Mouse (Mus musculus) CH12.LX (cell line): ENCODE measurements at regions not wholly inside any gene's neighbourhood (a gene's known extent, or its start where the extent isn't known, plus 50 kb on each side); places are given as distances from the start of the nearest gene placed in this dataset.

Source experiments
- DNase-seq: peaks from one replicate; pipeline ENCODE4 v3.0.0-alpha.2; 2013; ENCODE audit errors: extremely low read depth
- H3K27ac ChIP-seq: 2 replicates; pipeline ENCODE4 v1.5.1; 2012; ENCODE audit warnings: low read depth, mild to moderate bottlenecking, control low read depth, moderate library complexity; ENCODE audit not compliant: insufficient read depth
- H3K27me3 ChIP-seq: replicated peaks from 2 replicates; pipeline ENCODE3; 2012; ENCODE audit warnings: inconsistent platforms
- H3K36me3 ChIP-seq, 2 experiments: replicated peaks in 1 of 2; 2 replicates each; pipeline versions ENCODE3 to v1.6.1; 2012; ENCODE audit warnings: inconsistent platforms in 1 of 2, low read length in 1 of 2, mild to moderate bottlenecking in 1 of 2, mixed read lengths in 1 of 2, moderate library complexity in 1 of 2; ENCODE audit not compliant: control insufficient read depth in 1 of 2, insufficient read depth in 1 of 2
- H3K4me1 ChIP-seq, 2 experiments: 2 replicates each; pipeline ENCODE4 v1.6.1; 2012; ENCODE audit warnings: inconsistent platforms in 1 of 2, moderate library complexity in 1 of 2; ENCODE audit not compliant: insufficient read depth in 2 of 2, control insufficient read depth in 1 of 2
- H3K4me2 ChIP-seq: 2 replicates; pipeline ENCODE4 v1.6.1; 2012; ENCODE audit warnings: low read depth, mild to moderate bottlenecking, control low read depth; ENCODE audit not compliant: poor library complexity, insufficient read depth, severe bottlenecking
- H3K4me3 ChIP-seq, 3 experiments: fragments of 150-350 bp in 1 of 3; sonication (generic) in 1 of 3; replicated peaks in 1 of 3; 2 replicates each; pipeline versions ENCODE3 to v1.5.1; 2011 to 2012; ENCODE audit warnings: low read depth in 2 of 3, low read length in 2 of 3, mild to moderate bottlenecking in 2 of 3, moderate library complexity in 2 of 3, control low read depth in 1 of 3, improper control_type of control experiment in 1 of 3, inconsistent platforms in 1 of 3, mixed read lengths in 1 of 3; ENCODE audit not compliant: poor library complexity in 1 of 3
- H3K79me2 ChIP-seq: replicated peaks from 2 replicates; pipeline ENCODE4 v1.6.1; 2012; ENCODE audit warnings: mild to moderate bottlenecking, moderate library complexity; ENCODE audit not compliant: control insufficient read depth, poor library complexity, insufficient read depth, severe bottlenecking; ENCODE audit errors: extremely low read depth
- H3K9ac ChIP-seq: 2 replicates; pipeline ENCODE4 v1.6.1; 2012; ENCODE audit warnings: low read depth, mild to moderate bottlenecking, control low read depth, moderate library complexity; ENCODE audit not compliant: insufficient read depth
- H3K9me3 ChIP-seq: replicated peaks from 2 replicates; pipeline ENCODE3; 2012; ENCODE audit warnings: low read length, inconsistent platforms, mixed read lengths
- E2F4 ChIP-seq: IDR thresholded peaks from 2 replicates; pipeline ENCODE4 v1.6.1; 2011; ENCODE audit warnings: low read depth, low read length, improper control_type of control experiment; ENCODE audit not compliant: insufficient replicate concordance
- ELF1 ChIP-seq: IDR thresholded peaks from 2 replicates; pipeline ENCODE4 v1.6.1; 2014; ENCODE audit warnings: low read depth, mild to moderate bottlenecking, inconsistent platforms, low read length, improper control_type of control experiment
- ETS1 ChIP-seq: conservative IDR thresholded peaks from 2 replicates; pipeline ENCODE4 v1.6.1; 2012; ENCODE audit warnings: low read depth, mild to moderate bottlenecking, inconsistent platforms, low read length, improper control_type of control experiment, moderate library complexity
- GABPA ChIP-seq: IDR thresholded peaks from 2 replicates; pipeline ENCODE4 v1.6.1; 2012; ENCODE audit warnings: low read depth, low read length, improper control_type of control experiment, inconsistent platforms; ENCODE audit not compliant: insufficient replicate concordance
- JUND ChIP-seq: conservative IDR thresholded peaks from 2 replicates; pipeline ENCODE4 v1.6.1; 2011; ENCODE audit warnings: low read depth, low read length, improper control_type of control experiment
- KAT2A ChIP-seq: IDR thresholded peaks from 2 replicates; pipeline ENCODE4 v1.6.1; 2012; ENCODE audit warnings: low read length, improper control_type of control experiment, inconsistent platforms; ENCODE audit not compliant: insufficient replicate concordance
- MAFK ChIP-seq: IDR thresholded peaks from 2 replicates; pipeline ENCODE4 v1.6.1; 2011; ENCODE audit warnings: low read length, improper control_type of control experiment; ENCODE audit not compliant: insufficient replicate concordance
- MAX ChIP-seq: IDR thresholded peaks from 2 replicates; pipeline ENCODE4 v1.6.1; 2011; ENCODE audit warnings: low read length, improper control_type of control experiment
- MAZ ChIP-seq: IDR thresholded peaks from 2 replicates; pipeline ENCODE4 v1.6.1; 2012; ENCODE audit warnings: low read depth, mild to moderate bottlenecking, inconsistent platforms, low read length, improper control_type of control experiment, moderate library complexity
- MYC ChIP-seq: IDR thresholded peaks from 2 replicates; pipeline ENCODE4 v1.6.1; 2011; ENCODE audit warnings: low read depth, mild to moderate bottlenecking, improper control_type of control experiment, low read length
- NELFE ChIP-seq: IDR thresholded peaks from 2 replicates; pipeline ENCODE4 v1.6.1; 2011; ENCODE audit warnings: low read depth, low read length, improper control_type of control experiment
- NRF1 ChIP-seq: IDR thresholded peaks from 2 replicates; pipeline ENCODE4 v1.6.1; 2014; ENCODE audit warnings: low read depth, mild to moderate bottlenecking, inconsistent platforms, low read length, improper control_type of control experiment, moderate library complexity
- RCOR1 ChIP-seq: conservative IDR thresholded peaks from 2 replicates; pipeline ENCODE4 v1.6.1; 2012; ENCODE audit warnings: low read depth, mild to moderate bottlenecking, inconsistent platforms, low read length, improper control_type of control experiment
- SMC3 ChIP-seq: IDR thresholded peaks from 2 replicates; pipeline ENCODE4 v1.6.1; 2011; ENCODE audit warnings: low read depth, low read length, improper control_type of control experiment
- TBP ChIP-seq: conservative IDR thresholded peaks from 2 replicates; pipeline ENCODE4 v1.6.1; 2011; ENCODE audit warnings: low read depth, low read length, improper control_type of control experiment
- USF1 ChIP-seq: IDR thresholded peaks from 2 replicates; pipeline ENCODE4 v1.6.1; 2014; ENCODE audit warnings: low read depth, mild to moderate bottlenecking, inconsistent platforms, low read length, improper control_type of control experiment
- ZKSCAN1 ChIP-seq: IDR thresholded peaks from 2 replicates; pipeline ENCODE4 v1.6.1; 2012; ENCODE audit warnings: low read depth, inconsistent platforms, low read length, improper control_type of control experiment, borderline replicate concordance
- dilution Hi-C: fragments of 300-500 bp; cut with MboI; formaldehyde crosslinking; loops from 2 replicates; pipeline ENCODE4 v1.14.3; 2020; ENCODE audit warnings: low sequenced_read_pairs; ENCODE audit not compliant: extremely low pct_unique_long_range_greater_than_20kb, extremely low pct_ligation_motif_present
- in situ Hi-C: fragments of 300-500 bp; cut with MboI; formaldehyde crosslinking; loops from 3 replicates; pipeline ENCODE4 v1.14.3; 2019; ENCODE audit warnings: low sequenced_read_pairs, low pct_ligation_motif_present, low pct_unique_long_range_greater_than_20kb, mixed read lengths

DNA sequence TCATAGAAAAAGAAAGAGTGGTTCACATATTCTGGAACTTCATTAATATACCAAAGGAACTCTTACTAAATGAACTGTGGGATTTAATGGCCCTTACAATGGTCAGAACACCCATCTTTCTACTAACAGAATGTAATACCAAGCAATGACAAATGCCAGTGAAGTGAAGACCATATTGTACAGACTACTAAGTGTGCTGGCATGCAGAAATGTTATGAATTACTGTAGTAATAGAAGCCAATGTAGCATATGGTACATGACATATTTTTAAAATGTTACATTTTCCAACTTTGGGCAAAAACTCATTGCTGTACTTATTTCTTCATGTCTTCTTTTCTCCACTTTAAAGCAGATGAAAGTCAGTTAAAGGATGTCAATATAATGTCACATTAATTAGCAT, 513.7 kb upstream of the Slc8a1 start:
- Histone ChIP-seq H3K27ac (no peak overlapping the region), H3K4me2 (no peak overlapping the region)

DNA sequence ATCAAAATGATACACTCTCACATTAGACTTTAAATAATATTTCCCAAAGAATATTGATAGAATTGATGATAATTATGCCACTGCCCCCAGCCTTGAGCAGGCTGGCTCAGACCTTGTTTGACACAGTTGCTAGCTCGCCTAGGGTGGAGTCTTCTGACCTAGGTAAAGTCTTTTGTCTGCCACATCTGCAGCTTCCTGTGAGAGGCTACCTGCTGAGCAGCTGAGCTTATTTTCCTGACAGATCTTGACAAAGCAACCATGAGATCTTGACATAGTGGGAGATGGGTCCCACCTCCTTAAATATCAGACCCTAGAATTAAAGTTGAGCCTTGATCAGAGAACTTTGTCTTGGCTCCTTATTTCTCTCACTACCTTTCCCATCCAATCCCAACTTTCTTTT, 500.2 kb upstream of the Slc8a1 start:
- DNase-seq: no peak
- TF ChIP-seq KAT2A: no peak
- no peak for TF ChIP-seq USF1
- no peak for TF ChIP-seq MYC
- Histone ChIP-seq H3K27ac (no peak overlapping the region), H3K27me3 (no peaks in the 10 kb centered on the region), H3K4me3 (no peak overlapping the region), H3K79me2 (no peaks in the 10 kb centered on the region), H3K9ac (no peak overlapping the region), H3K36me3 (no peaks in the 10 kb centered on the region), H3K4me1 (no peaks in the 10 kb centered on the region), H3K9me3 (peaks cover 16% of the 10 kb centered on the region), H3K4me2 (no peak overlapping the region)
- in situ Hi-C loops: no loop called here
- dilution Hi-C loops: no loop called here

More for the DNA sequence above, 513.7 kb upstream of the Slc8a1 start:
- DNase-seq: no peak
- H3K79me2 ChIP-seq: no peaks in the 10 kb centered on the region
- no peaks in the 10 kb centered on the region for H3K36me3 ChIP-seq
- in situ Hi-C loops: no loop called here
- H3K27me3 ChIP-seq: no peaks in the 10 kb centered on the region
- H3K4me1 ChIP-seq: no peaks in the 10 kb centered on the region
- dilution Hi-C loops: no loop called here
- no peak overlapping the region for H3K9ac ChIP-seq
- H3K9me3 ChIP-seq: peaks cover 6% of the 10 kb centered on the region
- H3K4me3 ChIP-seq: no peak overlapping the region
- TF ChIP-seq ETS1: no peak

- no peak for DNase-seq
- in situ Hi-C loops: no loop called here
Measured at GRCm38 (mm10) chr17:82237456-82237855, 499.3 kb upstream of the Slc8a1 start.

More at GRCm38 (mm10) chr17:82237456-82237855, 499.3 kb upstream of the Slc8a1 start:
- dilution Hi-C loops: no loop called here
- no peaks in the 10 kb centered on the region for H3K27me3 ChIP-seq
- H3K4me3 ChIP-seq: no peak overlapping the region
- no peak overlapping the region for H3K4me2 ChIP-seq
- no peaks in the 10 kb centered on the region for H3K36me3 ChIP-seq
- H3K9me3 ChIP-seq: peaks cover 19% of the 10 kb centered on the region
- no peaks in the 10 kb centered on the region for H3K4me1 ChIP-seq
- H3K79me2 ChIP-seq: no peaks in the 10 kb centered on the region
- TF ChIP-seq RCOR1: no peak
- no peak for TF ChIP-seq NELFE
- no peak for TF ChIP-seq MAX
- no peak for TF ChIP-seq MAFK
- no peak for TF ChIP-seq E2F4
- no peak for TF ChIP-seq JUND
- no peak for TF ChIP-seq NRF1
- no peak for TF ChIP-seq SMC3
- no peak for TF ChIP-seq TBP
- TF ChIP-seq GABPA: no peak
- no peak for TF ChIP-seq ELF1
- no peak for TF ChIP-seq ZKSCAN1
- TF ChIP-seq MAZ: no peak
- no peak overlapping the region for H3K9ac ChIP-seq
- H3K27ac ChIP-seq: no peak overlapping the region
